Mouse (Mus musculus): ENCODE measurements around the gene Col27a1.

DNA sequence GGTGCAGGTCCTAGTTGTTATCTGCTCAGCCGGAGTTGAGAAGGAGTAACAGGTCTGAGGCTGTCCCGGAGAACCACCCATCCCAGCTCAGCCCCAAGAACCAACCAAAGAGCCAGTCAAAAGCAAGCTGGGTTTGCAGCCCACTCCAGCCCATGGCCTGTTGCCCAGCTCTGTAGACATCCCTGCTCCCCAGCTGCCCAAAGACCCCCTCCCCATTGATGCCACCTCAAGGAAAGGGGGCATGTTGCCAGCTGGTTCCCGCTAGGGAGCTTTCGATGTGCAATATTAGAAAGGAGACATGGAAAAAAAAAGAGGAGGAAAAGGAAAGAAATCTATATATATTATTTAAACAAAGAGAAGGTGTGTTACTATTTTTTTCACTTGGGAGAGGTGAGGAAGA is 119.6 kb downstream of the Col27a1 start:
- TF ChIP-seq CTCF (IDR thresholded peaks at IDR 0.05; ENCODE audit: insufficient read depth, low read length) (no peak), POLR2A (IDR thresholded peaks at IDR 0.05; ENCODE audit: borderline replicate concordance, extremely low read depth, low read depth, low read length) (no peak)
